Mouse (Mus musculus) embryonic stem cell, embryonic (primary cell): ENCODE measurements at regions not wholly inside any gene's neighbourhood (a gene's known extent, or its start where the extent isn't known, plus 50 kb on each side); places are given as distances from the start of the nearest gene placed in this dataset.

Experiments used
- CTCF ChIA-PET, 4 experiments: fragments of 300-600 bp in 2 of 4; fragments of 350-600 bp in 2 of 4; sonication (Branson Sonifier 250); formaldehyde crosslinking; loops; one replicate each; lab custom pipeline; 2022; ENCODE audit warnings: inconsistent platforms in 2 of 4; lab: Charles Lee
- POLR2A ChIA-PET, 4 experiments: fragments of 300-600 bp in 2 of 4; fragments of 350-600 bp in 2 of 4; sonication (Branson Sonifier 250); formaldehyde crosslinking; loops; one replicate each; lab custom pipeline; 2022; ENCODE audit warnings: antibody characterized with exemption in 4 of 4, inconsistent platforms in 1 of 4; lab: Charles Lee

DNA sequence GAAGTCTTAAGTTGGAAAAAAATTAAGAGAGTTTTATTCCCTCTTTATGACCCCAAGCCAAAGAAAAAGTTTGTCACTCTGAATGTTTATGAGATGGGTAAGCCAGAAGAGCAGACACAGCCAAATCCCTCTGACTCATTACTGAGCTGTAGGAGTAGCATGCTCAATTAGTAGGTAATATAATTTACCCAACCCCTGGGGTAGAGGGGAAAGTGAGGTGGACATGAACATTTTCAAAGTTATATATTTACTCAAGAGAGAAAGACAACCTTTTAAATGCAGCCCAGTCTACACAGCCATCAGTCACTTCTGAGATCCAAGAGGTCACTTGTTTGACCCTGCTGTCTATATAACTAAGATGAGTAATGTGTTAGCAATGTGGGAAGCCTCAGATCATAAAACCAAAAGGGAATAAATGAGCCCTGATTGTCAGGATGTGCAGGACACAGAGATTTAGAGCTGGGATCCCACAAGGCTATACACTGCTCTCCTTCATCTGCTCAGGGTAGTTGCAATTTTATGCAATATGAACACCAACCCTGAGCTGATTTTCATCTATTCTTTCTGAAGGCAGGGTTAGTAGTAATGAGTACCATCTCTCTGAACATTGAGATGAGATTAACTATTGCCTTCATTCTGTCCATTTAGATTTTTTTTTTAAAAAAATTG is 114.7 kb upstream of the Ndp start:
- CTCF ChIA-PET = no interaction called here
- POLR2A ChIA-PET = no interaction called here

DNA sequence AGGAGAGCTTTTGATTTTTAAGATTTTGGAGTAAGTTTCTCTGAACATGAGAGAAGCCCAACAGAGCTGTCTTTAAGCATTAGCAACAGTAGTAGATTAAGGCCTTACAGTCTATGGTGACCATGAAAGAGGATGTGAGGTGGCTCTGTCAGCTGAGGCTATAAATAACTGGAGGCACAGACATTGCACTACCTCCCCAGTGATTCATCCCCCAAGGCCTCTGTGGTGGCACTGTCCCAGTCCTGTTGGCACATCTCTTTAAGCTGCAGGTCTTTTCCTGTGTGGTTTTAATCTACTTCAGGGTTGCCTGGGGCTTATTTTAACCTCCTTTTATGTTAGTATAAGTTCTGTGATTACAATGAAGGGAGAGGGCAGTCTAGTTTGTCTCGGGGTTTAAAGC is 106.2 kb upstream of the Ndp start:
- CTCF ChIA-PET = no interaction called here
- POLR2A ChIA-PET = no interaction called here

DNA sequence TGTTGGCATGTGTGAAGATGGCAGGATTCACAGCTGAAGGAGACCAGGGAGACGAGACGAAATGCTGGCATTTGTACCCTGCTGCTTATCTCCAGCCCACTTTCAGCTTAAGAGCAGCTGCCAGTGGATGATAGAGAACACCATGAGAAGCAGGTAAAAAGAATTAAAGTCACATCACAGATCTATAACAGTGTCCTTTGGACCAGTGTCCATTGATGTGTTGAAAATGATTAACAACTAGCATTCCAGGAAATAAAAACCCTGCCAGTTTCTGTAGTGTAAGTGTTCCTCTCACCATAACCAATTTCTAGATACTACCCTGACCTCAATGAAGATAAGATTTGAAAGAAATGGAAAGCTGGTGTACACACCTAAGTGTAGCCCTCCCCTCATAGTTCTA is 97.6 kb upstream of the Ndp start:
- ChIA-PET POLR2A (interaction anchor here in 1 of 4 experiments (0.6 kb wide), 1 partner anchor 39 kb away, joined by 3 read pairs; no protein-coding TSS in a partner anchor), CTCF (no interaction called here)

DNA sequence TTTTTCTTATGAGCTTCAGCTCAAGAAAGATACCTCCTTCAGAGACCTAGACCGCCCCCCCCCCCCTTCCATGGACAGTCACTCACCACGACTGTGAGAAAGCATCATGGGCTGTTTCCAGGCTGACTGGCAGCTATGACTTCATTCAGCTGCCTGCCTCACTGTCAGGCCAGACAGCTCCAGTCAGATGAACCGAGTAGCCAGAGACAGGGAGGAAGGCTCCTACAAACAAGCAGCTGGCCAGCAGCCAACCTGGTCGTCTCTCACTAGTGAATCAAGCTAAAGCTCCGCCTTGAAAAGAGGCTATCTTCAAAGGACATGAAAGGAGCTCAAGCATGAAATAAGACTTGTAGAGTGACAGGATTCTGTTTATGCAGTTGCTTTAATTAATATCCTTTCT is 87.0 kb upstream of the Ndp start:
- CTCF ChIA-PET = no interaction called here
- POLR2A ChIA-PET = interaction anchor here in 1 of 4 experiments (0.6 kb wide), 1 partner anchor 76 kb away, joined by 3 read pairs; no protein-coding TSS in a partner anchor
